Mouse (Mus musculus) G1E (cell line): ENCODE results near the gene Adamtsl2.

Experiments
- CTCF ChIP-seq: IDR thresholded peaks from 2 replicates; pipeline ENCODE4 v1.5.1; 2012; ENCODE audit warnings: low read depth, low read length, inconsistent platforms, mixed read lengths
- GATA1 ChIP-seq: IDR thresholded peaks from 2 replicates; pipeline ENCODE4 v1.6.1; 2012; ENCODE audit warnings: borderline replicate concordance, low read length, inconsistent platforms, mixed read lengths
- GATA2 ChIP-seq: IDR thresholded peaks from 2 replicates; pipeline ENCODE4 v1.6.1; 2012; ENCODE audit warnings: low read depth, low read length, inconsistent platforms, borderline replicate concordance
- TAL1 ChIP-seq: conservative IDR thresholded peaks from 2 replicates; pipeline ENCODE4 v1.6.1; 2012; ENCODE audit warnings: low read depth, low read length, inconsistent platforms, mixed read lengths

- TF ChIP-seq GATA1, result no peak
- TF ChIP-seq CTCF, result no peak
- no peak for TF ChIP-seq TAL1
- no peak for TF ChIP-seq GATA2
Observed at GRCm38 (mm10) chr2:27078312-27078711, 867 bp upstream of the Adamtsl2 start.
